Mouse (Mus musculus) ES-Bruce4 (cell line): ENCODE results near the gene Zfp978. TPM values are rescaled to one million over a fixed set of nuclear protein-coding genes. Genes with fewer than 3 reads are reported as not detected.
"Not testable (repeated sequence)": the region's sequence is repeated elsewhere in the genome, so short reads cannot be mapped to it uniquely, and the experiment has no call there.

Source experiments
- H3K27ac ChIP-seq: 2 replicates; pipeline ENCODE4 v1.5.1; 2012; ENCODE audit warnings: low read length, inconsistent platforms; ENCODE audit not compliant: insufficient read depth
- H3K27me3 ChIP-seq: 2 replicates; pipeline ENCODE4 v1.6.1; 2012; ENCODE audit warnings: mild to moderate bottlenecking, low read length, inconsistent platforms; ENCODE audit not compliant: control insufficient read depth, poor library complexity, insufficient read depth, severe bottlenecking
- H3K36me3 ChIP-seq: 2 replicates; pipeline ENCODE4 v1.6.1; 2012; ENCODE audit warnings: inconsistent platforms, mild to moderate bottlenecking, low read length, moderate library complexity; ENCODE audit not compliant: control insufficient read depth, poor library complexity, insufficient read depth, severe bottlenecking
- H3K4me1 ChIP-seq: one replicate; pipeline ENCODE4 v1.8.1; 2011; ENCODE audit warnings: low read length; ENCODE audit not compliant: control insufficient read depth, insufficient read depth
- H3K4me3 ChIP-seq: 2 replicates; pipeline ENCODE4 v1.5.1; 2011; ENCODE audit warnings: low read depth, mild to moderate bottlenecking, low read length
- H3K9ac ChIP-seq: 2 replicates; pipeline ENCODE4 v1.6.1; 2012; ENCODE audit warnings: low read depth, mild to moderate bottlenecking, inconsistent platforms; ENCODE audit not compliant: poor library complexity, severe bottlenecking
- H3K9me3 ChIP-seq: replicated peaks from 2 replicates; pipeline ENCODE4 v1.6.1; 2012; ENCODE audit warnings: mild to moderate bottlenecking, low read length, inconsistent platforms; ENCODE audit not compliant: control insufficient read depth, poor library complexity, insufficient read depth, severe bottlenecking
- CTCF ChIP-seq: IDR thresholded peaks from one replicate; pipeline ENCODE4 v1.8.1; 2011; ENCODE audit warnings: low read depth, low read length
- EP300 ChIP-seq: IDR thresholded peaks from 2 replicates; pipeline ENCODE4 v1.6.1; 2011; ENCODE audit warnings: low read depth, low read length; ENCODE audit not compliant: insufficient read depth
- POLR2A ChIP-seq: IDR thresholded peaks from one replicate; pipeline ENCODE4 v1.8.1; 2011; ENCODE audit warnings: low read length; ENCODE audit not compliant: insufficient read depth
- polyA plus RNA-seq: library from polyadenylated mRNA; stranded (reverse); fragments of >200 nt; gene quantifications from 2 replicates; pipeline ENCODE4 v1.2.4, GENCODE M21; 2011; ENCODE audit warnings: low read depth; ENCODE audit not compliant: missing spikeins, insufficient read depth, insufficient read length

The Zfp978 gene
- 41.4 and 46.3 TPM in 2 replicates for polyA plus RNA-seq

DNA sequence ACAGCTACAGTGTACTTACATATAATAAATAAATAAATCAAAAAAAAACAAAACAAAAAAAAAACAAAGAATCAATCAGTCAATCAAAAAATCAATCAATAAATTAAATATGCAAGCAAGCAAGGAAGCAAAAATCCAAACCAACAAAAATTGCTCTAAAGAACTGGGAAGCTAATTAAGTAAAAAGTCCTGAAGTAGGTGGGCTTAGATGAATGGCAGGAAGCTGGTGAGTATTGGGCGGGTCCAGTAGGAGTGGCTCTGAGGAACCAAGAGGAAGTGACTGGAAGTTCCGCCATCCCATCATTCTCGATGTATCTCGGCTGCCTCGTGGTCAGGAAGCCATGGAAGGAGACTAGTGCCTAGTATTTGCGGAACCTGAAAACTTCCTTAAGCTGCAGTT, at the start of gene Zfp978:
Gene Zfp978 (plus strand): TSS at position 301 of the 400 bp plus-strand sequence.
- H3K27ac ChIP-seq, H3K4me1 ChIP-seq, H3K36me3 ChIP-seq, H3K27me3 ChIP-seq, H3K4me3 ChIP-seq, H3K9me3 ChIP-seq, H3K9ac ChIP-seq: not testable (repeated sequence)

GRCm38 (mm10) chr4:147335036-147335690, 25.9 kb upstream of the Zfp978 start:
- not testable (repeated sequence) for H3K27me3 ChIP-seq, H3K9ac ChIP-seq, H3K4me1 ChIP-seq, H3K4me3 ChIP-seq, H3K27ac ChIP-seq, H3K36me3 ChIP-seq
- peaks cover 50% of the 10 kb centered on the region for H3K9me3 ChIP-seq

DNA sequence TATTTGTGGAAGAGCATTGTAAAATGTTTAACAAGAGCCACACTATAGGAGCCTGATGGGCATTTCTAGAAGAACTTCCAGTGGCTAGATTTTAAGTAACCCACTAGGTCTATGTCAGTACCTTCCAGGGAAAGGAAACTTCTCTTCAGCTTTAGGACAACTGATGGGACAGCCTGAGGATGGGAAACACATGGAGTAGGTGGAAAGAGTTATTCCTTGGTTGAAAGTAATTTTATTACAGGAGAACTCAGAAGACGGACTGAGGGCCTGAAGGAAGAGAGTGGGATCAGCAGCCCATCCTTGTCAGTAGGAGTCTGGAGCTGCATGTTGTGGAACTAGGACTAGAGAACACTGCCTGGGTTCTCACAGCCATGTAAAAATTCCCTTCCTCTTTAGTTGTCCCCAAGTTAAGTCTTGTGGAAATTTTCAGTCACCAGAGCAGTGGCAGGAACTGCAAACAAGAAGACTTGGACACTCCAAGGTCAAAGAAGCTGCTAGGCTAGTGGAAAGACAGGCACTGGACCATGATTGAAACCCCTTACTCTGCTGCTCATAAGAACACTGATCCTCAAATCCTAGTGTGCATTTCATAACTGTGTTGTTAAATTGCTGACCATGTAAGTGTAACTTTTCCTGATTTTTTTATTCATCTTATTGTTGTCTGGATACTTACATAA, 25.3 kb upstream of the Zfp978 start:
- H3K27me3 ChIP-seq, H3K27ac ChIP-seq, H3K36me3 ChIP-seq, H3K9ac ChIP-seq, H3K4me1 ChIP-seq, H3K4me3 ChIP-seq: not testable (repeated sequence)
- H3K9me3 ChIP-seq = peaks cover 50% of the 10 kb centered on the region

DNA sequence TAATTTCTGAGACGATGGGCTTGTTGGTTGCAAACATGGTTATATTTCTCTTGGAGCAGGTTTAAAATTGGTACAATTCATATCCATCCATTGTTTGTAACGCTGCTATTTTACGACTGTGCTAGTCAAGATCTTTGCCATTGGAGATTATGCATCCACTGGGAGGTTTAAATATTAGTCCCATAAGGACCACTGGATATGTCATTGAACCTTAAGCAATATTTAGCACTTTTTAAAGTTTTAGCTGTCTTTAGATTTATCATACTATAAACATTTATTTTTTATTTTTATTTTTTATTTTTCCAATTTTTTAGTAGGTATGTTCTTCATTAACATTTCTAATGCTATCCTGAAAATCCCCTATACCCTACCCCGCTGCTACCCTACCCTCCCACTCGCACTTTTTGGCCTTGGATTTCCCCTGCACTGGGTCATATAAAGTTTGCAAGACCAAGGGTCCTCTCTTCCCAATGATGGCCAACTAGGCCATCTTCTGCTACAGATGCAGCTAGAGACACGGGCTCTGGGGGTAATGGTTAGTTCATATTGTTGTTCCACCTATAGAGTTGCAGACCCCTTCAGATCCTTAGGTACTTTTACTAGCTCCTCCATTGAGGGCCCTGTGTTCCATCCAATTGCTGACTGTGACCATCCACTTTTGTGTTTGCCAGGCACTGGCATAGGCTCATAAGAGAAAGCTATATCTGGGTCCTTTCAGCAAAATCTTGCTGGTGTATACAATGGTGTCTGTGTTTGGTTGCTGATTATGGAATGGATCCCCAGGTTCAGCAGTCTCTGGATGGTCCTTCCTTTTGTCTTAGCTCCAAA, 24.5 kb upstream of the Zfp978 start:
- H3K27me3 ChIP-seq, H3K9ac ChIP-seq, H3K36me3 ChIP-seq, H3K4me3 ChIP-seq, H3K4me1 ChIP-seq, H3K27ac ChIP-seq: not testable (repeated sequence)
- H3K9me3 ChIP-seq = peaks cover 50% of the 10 kb centered on the region

- H3K9ac ChIP-seq, H3K27me3 ChIP-seq, H3K36me3 ChIP-seq, H3K4me1 ChIP-seq, H3K4me3 ChIP-seq, H3K27ac ChIP-seq: not testable (repeated sequence)
- peaks cover 50% of the 10 kb centered on the region for H3K9me3 ChIP-seq
Measured at GRCm38 (mm10) chr4:147337520-147337919, 23.6 kb upstream of the Zfp978 start.

GRCm38 (mm10) chr4:147338032-147338610, 23.0 kb upstream of the Zfp978 start:
- H3K9me3 ChIP-seq = peaks cover 44% of the 10 kb centered on the region
- 0 out of 2 replicates have a peak, but pooled peaks cover 1% of the 10 kb centered on the region for H3K27me3 ChIP-seq
- no peak overlapping the region for H3K27ac ChIP-seq
- no peak for TF ChIP-seq CTCF
- TF ChIP-seq POLR2A = no peak
- TF ChIP-seq EP300 = no peak
- H3K4me3 ChIP-seq = no peak overlapping the region
- no peaks in the 10 kb centered on the region for H3K4me1 ChIP-seq
- H3K9ac ChIP-seq = no peak overlapping the region
- peaks cover 5% of the 10 kb centered on the region for H3K36me3 ChIP-seq

GRCm38 (mm10) chr4:147338706-147339105, 22.4 kb upstream of the Zfp978 start:
- not testable (repeated sequence) for H3K27me3 ChIP-seq, H3K4me1 ChIP-seq, H3K4me3 ChIP-seq, H3K9ac ChIP-seq, H3K36me3 ChIP-seq, H3K27ac ChIP-seq
- H3K9me3 ChIP-seq = peaks cover 38% of the 10 kb centered on the region

- H3K27ac ChIP-seq, H3K9ac ChIP-seq, H3K36me3 ChIP-seq, H3K4me1 ChIP-seq, H3K4me3 ChIP-seq, H3K27me3 ChIP-seq: not testable (repeated sequence)
- peaks cover 29% of the 10 kb centered on the region for H3K9me3 ChIP-seq
Measured at GRCm38 (mm10) chr4:147339601-147340219, 21.4 kb upstream of the Zfp978 start.
